Mouse (Mus musculus): Measurements from ENCODE around the gene Hist1h2ad. TPM values are rescaled to one million over a fixed set of nuclear protein-coding genes. Genes with fewer than 3 reads are reported as not detected.

Gene Hist1h2ad
- polyA plus RNA-seq, 1 experiment from 2014 or later: not detected

Other genes starting within 250 kb of the Hist1h2ad start
- 62.6 TPM for gene Zfp322a, start 205.2 kb upstream of the Hist1h2ad start, polyA plus RNA-seq (2014; fragmentation: Illumina TruSeq; extraction: RNeasy Lipid Tissue Mini Kit (QIAGEN cat#74804); ENCODE audit: low replicate concordance)
- gene Abt1, start 150.5 kb upstream of the Hist1h2ad start, polyA plus RNA-seq (2014; fragmentation: Illumina TruSeq; extraction: RNeasy Lipid Tissue Mini Kit (QIAGEN cat#74804); ENCODE audit: low replicate concordance): 1.4 TPM
- gene Btn1a1, start 108.5 kb upstream of the Hist1h2ad start, polyA plus RNA-seq (2014; fragmentation: Illumina TruSeq; extraction: RNeasy Lipid Tissue Mini Kit (QIAGEN cat#74804); ENCODE audit: low replicate concordance): not detected
- gene Btn2a2, start 85.5 kb upstream of the Hist1h2ad start, polyA plus RNA-seq (2014; fragmentation: Illumina TruSeq; extraction: RNeasy Lipid Tissue Mini Kit (QIAGEN cat#74804); ENCODE audit: low replicate concordance): not detected
- not detected for gene Hist1h4h, start 43.3 kb upstream of the Hist1h2ad start, polyA plus RNA-seq (2014; fragmentation: Illumina TruSeq; extraction: RNeasy Lipid Tissue Mini Kit (QIAGEN cat#74804); ENCODE audit: low replicate concordance)
- gene Hist1h2af, start 40.5 kb upstream of the Hist1h2ad start, polyA plus RNA-seq (2014; fragmentation: Illumina TruSeq; extraction: RNeasy Lipid Tissue Mini Kit (QIAGEN cat#74804); ENCODE audit: low replicate concordance): not detected
- gene Hist1h3g, start 39.0 kb upstream of the Hist1h2ad start, polyA plus RNA-seq (2014; fragmentation: Illumina TruSeq; extraction: RNeasy Lipid Tissue Mini Kit (QIAGEN cat#74804); ENCODE audit: low replicate concordance): not detected
- gene Hist1h2bh, start 31.0 kb upstream of the Hist1h2ad start, polyA plus RNA-seq (2014; fragmentation: Illumina TruSeq; extraction: RNeasy Lipid Tissue Mini Kit (QIAGEN cat#74804); ENCODE audit: low replicate concordance): 0.59 TPM
- not detected for gene Hist1h3f, start 30.3 kb upstream of the Hist1h2ad start, polyA plus RNA-seq (2014; fragmentation: Illumina TruSeq; extraction: RNeasy Lipid Tissue Mini Kit (QIAGEN cat#74804); ENCODE audit: low replicate concordance)
- gene Hist1h4f, start 22.7 kb upstream of the Hist1h2ad start, polyA plus RNA-seq (2014; fragmentation: Illumina TruSeq; extraction: RNeasy Lipid Tissue Mini Kit (QIAGEN cat#74804); ENCODE audit: low replicate concordance): not detected
- 0.52 TPM for gene Hist1h1d, start 21.1 kb upstream of the Hist1h2ad start, polyA plus RNA-seq (2014; fragmentation: Illumina TruSeq; extraction: RNeasy Lipid Tissue Mini Kit (QIAGEN cat#74804); ENCODE audit: low replicate concordance)
- gene Hist1h3e, start 12.0 kb upstream of the Hist1h2ad start, polyA plus RNA-seq (2014; fragmentation: Illumina TruSeq; extraction: RNeasy Lipid Tissue Mini Kit (QIAGEN cat#74804); ENCODE audit: low replicate concordance): 0.56 TPM
- gene Hist1h2ae, start 3.2 kb upstream of the Hist1h2ad start, polyA plus RNA-seq (2014; fragmentation: Illumina TruSeq; extraction: RNeasy Lipid Tissue Mini Kit (QIAGEN cat#74804); ENCODE audit: low replicate concordance): 0.97 TPM
- 0.85 TPM for gene Hist1h2bg, start 3.0 kb upstream of the Hist1h2ad start, polyA plus RNA-seq (2014; fragmentation: Illumina TruSeq; extraction: RNeasy Lipid Tissue Mini Kit (QIAGEN cat#74804); ENCODE audit: low replicate concordance)
- not detected for gene Hist1h2bf, start 185 bp upstream of the Hist1h2ad start, polyA plus RNA-seq (2014; fragmentation: Illumina TruSeq; extraction: RNeasy Lipid Tissue Mini Kit (QIAGEN cat#74804); ENCODE audit: low replicate concordance)
- gene Hist1h3d, start 1.4 kb downstream of the Hist1h2ad start, polyA plus RNA-seq (2014; fragmentation: Illumina TruSeq; extraction: RNeasy Lipid Tissue Mini Kit (QIAGEN cat#74804); ENCODE audit: low replicate concordance): 1.4 TPM
- 0.67 TPM for gene Hist1h4d, start 7.2 kb downstream of the Hist1h2ad start, polyA plus RNA-seq (2014; fragmentation: Illumina TruSeq; extraction: RNeasy Lipid Tissue Mini Kit (QIAGEN cat#74804); ENCODE audit: low replicate concordance)
- 2.2 TPM for gene Hist1h2be, start 46.7 kb downstream of the Hist1h2ad start, polyA plus RNA-seq (2014; fragmentation: Illumina TruSeq; extraction: RNeasy Lipid Tissue Mini Kit (QIAGEN cat#74804); ENCODE audit: low replicate concordance)
- 0.30 TPM for gene Hist1h1e, start 48.2 kb downstream of the Hist1h2ad start, polyA plus RNA-seq (2014; fragmentation: Illumina TruSeq; extraction: RNeasy Lipid Tissue Mini Kit (QIAGEN cat#74804); ENCODE audit: low replicate concordance)
- gene Hist1h2ac, start 109.6 kb downstream of the Hist1h2ad start, polyA plus RNA-seq (2014; fragmentation: Illumina TruSeq; extraction: RNeasy Lipid Tissue Mini Kit (QIAGEN cat#74804); ENCODE audit: low replicate concordance): 1.2 TPM
- gene Hist1h2bc, start 109.8 kb downstream of the Hist1h2ad start, polyA plus RNA-seq (2014; fragmentation: Illumina TruSeq; extraction: RNeasy Lipid Tissue Mini Kit (QIAGEN cat#74804); ENCODE audit: low replicate concordance): 239 TPM
- not detected for gene Hist1h1t, start 121.4 kb downstream of the Hist1h2ad start, polyA plus RNA-seq (2014; fragmentation: Illumina TruSeq; extraction: RNeasy Lipid Tissue Mini Kit (QIAGEN cat#74804); ENCODE audit: low replicate concordance)
- 1.6 TPM for gene Hist1h4c, start 124.1 kb downstream of the Hist1h2ad start, polyA plus RNA-seq (2014; fragmentation: Illumina TruSeq; extraction: RNeasy Lipid Tissue Mini Kit (QIAGEN cat#74804); ENCODE audit: low replicate concordance)
- 13.5 TPM for gene Hfe, start 136.5 kb downstream of the Hist1h2ad start, polyA plus RNA-seq (2014; fragmentation: Illumina TruSeq; extraction: RNeasy Lipid Tissue Mini Kit (QIAGEN cat#74804); ENCODE audit: low replicate concordance)
- gene Hist1h1c, start 164.4 kb downstream of the Hist1h2ad start, polyA plus RNA-seq (2014; fragmentation: Illumina TruSeq; extraction: RNeasy Lipid Tissue Mini Kit (QIAGEN cat#74804); ENCODE audit: low replicate concordance): 15.6 TPM
- gene Hist1h3c, start 171.2 kb downstream of the Hist1h2ad start, polyA plus RNA-seq (2014; fragmentation: Illumina TruSeq; extraction: RNeasy Lipid Tissue Mini Kit (QIAGEN cat#74804); ENCODE audit: low replicate concordance): not detected
- not detected for gene Hist1h2bb, start 172.4 kb downstream of the Hist1h2ad start, polyA plus RNA-seq (2014; fragmentation: Illumina TruSeq; extraction: RNeasy Lipid Tissue Mini Kit (QIAGEN cat#74804); ENCODE audit: low replicate concordance)
- not detected for gene Hist1h2ab, start 176.7 kb downstream of the Hist1h2ad start, polyA plus RNA-seq (2014; fragmentation: Illumina TruSeq; extraction: RNeasy Lipid Tissue Mini Kit (QIAGEN cat#74804); ENCODE audit: low replicate concordance)
- gene Hist1h3b, start 177.9 kb downstream of the Hist1h2ad start, polyA plus RNA-seq (2014; fragmentation: Illumina TruSeq; extraction: RNeasy Lipid Tissue Mini Kit (QIAGEN cat#74804); ENCODE audit: low replicate concordance): not detected
- gene Hist1h4b, start 182.6 kb downstream of the Hist1h2ad start, polyA plus RNA-seq (2014; fragmentation: Illumina TruSeq; extraction: RNeasy Lipid Tissue Mini Kit (QIAGEN cat#74804); ENCODE audit: low replicate concordance): not detected
- gene Hist1h4a, start 186.8 kb downstream of the Hist1h2ad start, polyA plus RNA-seq (2014; fragmentation: Illumina TruSeq; extraction: RNeasy Lipid Tissue Mini Kit (QIAGEN cat#74804); ENCODE audit: low replicate concordance): not detected
- not detected for gene Hist1h3a, start 188.0 kb downstream of the Hist1h2ad start, polyA plus RNA-seq (2014; fragmentation: Illumina TruSeq; extraction: RNeasy Lipid Tissue Mini Kit (QIAGEN cat#74804); ENCODE audit: low replicate concordance)
- not detected for gene Hist1h1a, start 189.3 kb downstream of the Hist1h2ad start, polyA plus RNA-seq (2014; fragmentation: Illumina TruSeq; extraction: RNeasy Lipid Tissue Mini Kit (QIAGEN cat#74804); ENCODE audit: low replicate concordance)
- gene Trim38, start 195.5 kb downstream of the Hist1h2ad start, polyA plus RNA-seq (2014; fragmentation: Illumina TruSeq; extraction: RNeasy Lipid Tissue Mini Kit (QIAGEN cat#74804); ENCODE audit: low replicate concordance): 67.0 TPM
- 0.33 TPM for gene Slc17a2, start 232.6 kb downstream of the Hist1h2ad start, polyA plus RNA-seq (2014; fragmentation: Illumina TruSeq; extraction: RNeasy Lipid Tissue Mini Kit (QIAGEN cat#74804); ENCODE audit: low replicate concordance)

All from small intestine, adult 10 weeks (tissue).